Mouse (Mus musculus) liver, postnatal 0 days (tissue): Measurements from ENCODE around the gene Gm15446.

Experiments
- CTCF ChIP-seq: sonication (generic); IDR thresholded peaks from 2 replicates; pipeline ENCODE4 v1.5.1; 2016; ENCODE audit warnings: antibody characterized with exemption, low read depth
- EP300 ChIP-seq: IDR thresholded peaks from 2 replicates; pipeline ENCODE4 v1.6.1; 2016; ENCODE audit warnings: antibody characterized with exemption, low read depth, mild to moderate bottlenecking

- TF ChIP-seq CTCF, result no peak
- TF ChIP-seq EP300, result no peak
These were observed 1.7 kb downstream of the Gm15446 start for GRCm38 (mm10) chr5:109924936-109925335.
